17 mouse cellular contexts compared by ENCODE assay signal in genomic region chr17:7883126-7883525, GRCm38 (mm10). TPM values are rescaled to one million over a fixed set of nuclear protein-coding genes. Genes with fewer than 3 reads are reported as not detected.
"Had no signal": no experiment of that assay in that cellular context is flagged by ENCODE, and none has a peak within 500 bp of the region (broad histone marks: within the 10 kb centered on the region; RNA-seq: fewer than 3 reads in every experiment).

No protein-coding gene starts in this region.

- DNase-seq: cerebellum, adult 8-10 months; cerebellum, adult 9-10 months; cerebellum, postnatal 10 days; cerebellum, postnatal 14 days; cerebellum, postnatal 25 days; cerebellum, postnatal 36 days; embryo, embryonic 11 days; forebrain, postnatal 0 days; gastrocnemius, adult 2 months; gastrocnemius, postnatal 10 days; gastrocnemius, postnatal 14 days; gastrocnemius, postnatal 25 days; gastrocnemius, postnatal 36 days; heart, adult 18-20 months; heart, adult 2 months had no signal

RNA-seq across cellular contexts. Expression of gene Fndc1, which starts 56.0 kb away (rescaled TPM):
- total RNA-seq: common myeloid progenitor, adult 5-6 weeks; granulocyte monocyte progenitor cell, adult 5-6 weeks had no signal
